Mouse (Mus musculus) ES-Bruce4 (cell line): ENCODE measurements around the gene Spata31d1d.

Experiments
- CTCF ChIP-seq: IDR thresholded peaks from one replicate; pipeline ENCODE4 v1.8.1; 2011; ENCODE audit warnings: low read depth, low read length
- POLR2A ChIP-seq: IDR thresholded peaks from one replicate; pipeline ENCODE4 v1.8.1; 2011; ENCODE audit warnings: low read length; ENCODE audit not compliant: insufficient read depth

DNA sequence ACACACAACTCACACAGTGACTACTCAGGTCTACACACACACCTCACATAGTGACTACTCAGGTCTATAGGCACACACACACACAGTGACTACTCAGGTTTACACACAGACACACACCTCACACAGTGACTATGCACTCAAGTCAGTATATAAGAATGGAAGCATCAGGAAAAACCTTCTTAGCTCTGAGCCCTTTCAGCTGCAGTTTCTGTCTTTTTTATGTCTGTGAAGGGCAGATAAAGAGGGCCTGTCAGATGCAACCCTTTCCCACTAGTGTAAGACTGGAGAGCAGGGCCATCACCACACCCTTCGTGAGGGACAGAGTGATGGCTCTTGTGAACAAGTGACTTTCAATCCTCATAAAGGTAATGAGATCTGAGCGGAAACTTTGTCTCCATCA is 6.9 kb upstream of the Spata31d1d start:
- no peak for TF ChIP-seq CTCF
- no peak for TF ChIP-seq POLR2A
